Mouse (Mus musculus): ENCODE data around the gene Prss32.

DNA sequence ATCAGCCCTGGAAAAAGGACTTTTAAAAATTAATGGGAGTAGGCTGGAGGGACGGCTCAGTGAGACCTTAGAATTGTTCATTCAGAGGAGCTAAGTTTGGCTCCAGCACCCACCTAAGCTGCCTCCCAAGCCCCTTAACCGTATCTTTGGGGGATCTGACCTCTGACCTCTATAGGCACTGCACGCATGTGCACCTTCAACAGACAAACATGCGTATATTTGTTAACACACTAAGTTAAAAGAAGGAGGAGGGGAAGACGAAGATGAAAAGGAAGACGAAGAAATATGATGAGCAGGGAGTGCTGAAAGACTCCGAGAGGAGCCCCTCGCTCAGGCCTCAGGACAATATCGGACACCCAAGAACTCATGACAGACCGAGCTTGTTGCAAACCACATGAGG, 42.0 kb upstream of the Prss32 start:
- no peak for TF ChIP-seq EP300 (IDR thresholded peaks at IDR 0.05; ENCODE audit: low read depth)
- TF ChIP-seq CTCF (IDR thresholded peaks at IDR 0.05; ENCODE audit: low read depth), result no peak
